Mouse (Mus musculus): ENCODE data around the gene Bbx.

DNA sequence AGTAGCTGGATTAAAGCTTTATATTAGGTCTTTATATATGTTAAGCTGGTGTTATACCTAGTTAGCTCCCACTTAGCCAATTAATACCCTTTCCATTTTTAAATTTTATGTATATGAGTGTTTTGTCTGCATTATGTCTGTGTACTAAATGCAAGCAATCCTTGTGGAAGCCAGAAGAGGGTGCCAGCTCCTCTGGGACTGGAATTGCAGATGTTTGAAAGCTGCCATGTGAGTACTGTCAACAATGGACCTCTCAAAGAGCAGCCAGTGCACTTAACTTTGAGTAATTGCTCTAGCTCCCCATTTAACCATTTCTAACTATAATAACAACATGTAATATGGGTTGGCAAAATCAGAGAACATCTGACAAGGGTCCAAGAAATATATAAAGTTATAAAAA lies 215.1 kb downstream of the Bbx start:
- TF ChIP-seq CTCF (IDR thresholded peaks at IDR 0.05; ENCODE audit: control insufficient read depth, insufficient read depth, low read length) (no peak), POLR2A (IDR thresholded peaks at IDR 0.05; ENCODE audit: borderline replicate concordance, control insufficient read depth, low read depth, low read length) (no peak)
